Mouse (Mus musculus) myocyte (in vitro differentiated cells): ENCODE results near the gene Pnkp. TPM values are rescaled to one million over a fixed set of nuclear protein-coding genes. Genes with fewer than 3 reads are reported as not detected.
A peak's percentile ranks its signal among the peaks of the same experiment; 100 is the strongest.

ENCODE experiments used
- H3K27me3 ChIP-seq: one replicate; pipeline ENCODE4 v1.6.1; 2011; ENCODE audit not compliant: control insufficient read depth, insufficient read depth, insufficient read length
- H3K36me3 ChIP-seq: one replicate; pipeline ENCODE4 v1.6.1; 2011; ENCODE audit not compliant: control insufficient read depth, insufficient read depth
- H3K4me2 ChIP-seq: one replicate; pipeline ENCODE4 v1.6.1; 2011; ENCODE audit warnings: low read depth, control low read depth
- H3K4me3 ChIP-seq: one replicate; pipeline ENCODE4 v1.5.1; 2011; ENCODE audit warnings: mild to moderate bottlenecking, control low read depth, moderate library complexity
- H3K79me2 ChIP-seq: one replicate; pipeline ENCODE4 v1.6.1; 2011; ENCODE audit not compliant: control insufficient read depth, insufficient read depth
- H3ac ChIP-seq: one replicate; pipeline ENCODE4 v1.6.1; 2011; ENCODE audit not compliant: control insufficient read depth, insufficient read length
- CEBPB ChIP-seq: IDR thresholded peaks from 2 replicates; pipeline ENCODE4 v1.6.1; 2011; ENCODE audit warnings: mild to moderate bottlenecking, moderate library complexity; ENCODE audit not compliant: poor library complexity, insufficient read depth, severe bottlenecking
- E2F4 ChIP-seq: IDR thresholded peaks from one replicate; pipeline ENCODE4 v1.6.1; 2011; ENCODE audit warnings: mild to moderate bottlenecking, control low read depth, moderate library complexity; ENCODE audit not compliant: insufficient read depth
- MAX ChIP-seq: IDR thresholded peaks from one replicate; pipeline ENCODE4 v1.6.1; 2011; ENCODE audit warnings: low read depth, mild to moderate bottlenecking, control low read depth
- MYOD1 ChIP-seq, 3 experiments: IDR thresholded peaks; one replicate each; pipeline ENCODE4 v1.6.1; 2011; ENCODE audit warnings: control low read depth in 2 of 3, low read depth in 2 of 3, mild to moderate bottlenecking in 2 of 3, moderate library complexity in 1 of 3; ENCODE audit not compliant: insufficient read length in 2 of 3, control insufficient read depth in 1 of 3
- MYOG ChIP-seq, 3 experiments: IDR thresholded peaks; one replicate each; pipeline ENCODE4 v1.6.1; 2011; ENCODE audit warnings: control low read depth in 2 of 3, low read depth in 2 of 3, mild to moderate bottlenecking in 2 of 3; ENCODE audit not compliant: insufficient read length in 2 of 3, control insufficient read depth in 1 of 3, insufficient read depth in 1 of 3
- POLR2A ChIP-seq: IDR thresholded peaks from one replicate; pipeline ENCODE4 v1.6.1; 2011; ENCODE audit warnings: low read depth, mild to moderate bottlenecking, control low read depth, moderate library complexity; ENCODE audit not compliant: insufficient read length
- POLR2AphosphoS2 ChIP-seq: IDR thresholded peaks from one replicate; pipeline ENCODE4 v1.6.1; 2011; ENCODE audit warnings: low read depth, control low read depth; ENCODE audit not compliant: insufficient read length
- REST ChIP-seq: IDR thresholded peaks from one replicate; pipeline ENCODE4 v1.6.1; 2011; ENCODE audit warnings: mild to moderate bottlenecking, control low read depth, moderate library complexity; ENCODE audit not compliant: insufficient read depth, insufficient read length
- SRF ChIP-seq: IDR thresholded peaks from one replicate; pipeline ENCODE4 v1.6.1; 2011; ENCODE audit warnings: low read depth; ENCODE audit not compliant: control insufficient read depth, insufficient read length
- TCF12 ChIP-seq: IDR thresholded peaks from one replicate; pipeline ENCODE4 v1.6.1; 2011; ENCODE audit warnings: mild to moderate bottlenecking, control low read depth; ENCODE audit not compliant: poor library complexity, insufficient read depth, severe bottlenecking
- TCF3 ChIP-seq: IDR thresholded peaks from one replicate; pipeline ENCODE4 v1.6.1; 2011; ENCODE audit warnings: low read depth, control low read depth; ENCODE audit not compliant: insufficient read length
- USF1 ChIP-seq: IDR thresholded peaks from one replicate; pipeline ENCODE4 v1.6.1; 2011; ENCODE audit warnings: low read depth, mild to moderate bottlenecking, control low read depth, moderate library complexity
- polyA plus RNA-seq: library from polyadenylated mRNA; unstranded; fragments of >200 nt; fragmentation: generic; extraction: Trizol; gene quantifications from one replicate; pipeline ENCODE4 v1.2.1, GENCODE M21; 2012; ENCODE audit warnings: missing spikeins

Pnkp gene
- polyA plus RNA-seq, 1 experiment = 47.9 TPM

- Histone ChIP-seq H3K4me2 (peak overlapping the region; percentile 92), H3K4me3 (peak overlapping the region; percentile 19), H3K79me2 (peaks cover 49% of the 10 kb centered on the region), H3ac (no peak overlapping the region), H3K36me3 (no peaks in the 10 kb centered on the region), H3K27me3 (no peaks in the 10 kb centered on the region)
- TF ChIP-seq MYOD1 (IDR thresholded peaks at IDR 0.05; ENCODE audit: control insufficient read depth in 1 of 3, insufficient read length in 2 of 3, low read depth in 2 of 3) (peak in 1 of 3 experiments; percentile 56), USF1 (no peak), POLR2AphosphoS2 (peak; percentile 39), TCF12 (no peak), REST (no peak), MYOG (IDR thresholded peaks at IDR 0.05; ENCODE audit: control insufficient read depth in 1 of 3, insufficient read depth in 1 of 3, insufficient read length in 2 of 3, low read depth in 2 of 3) (peak in 1 of 3 experiments; percentile 13), E2F4 (no peak), MAX (no peak)
These were observed 10.2 kb downstream of the Pnkp start for GRCm38 (mm10) chr7:44867010-44867702.

DNA sequence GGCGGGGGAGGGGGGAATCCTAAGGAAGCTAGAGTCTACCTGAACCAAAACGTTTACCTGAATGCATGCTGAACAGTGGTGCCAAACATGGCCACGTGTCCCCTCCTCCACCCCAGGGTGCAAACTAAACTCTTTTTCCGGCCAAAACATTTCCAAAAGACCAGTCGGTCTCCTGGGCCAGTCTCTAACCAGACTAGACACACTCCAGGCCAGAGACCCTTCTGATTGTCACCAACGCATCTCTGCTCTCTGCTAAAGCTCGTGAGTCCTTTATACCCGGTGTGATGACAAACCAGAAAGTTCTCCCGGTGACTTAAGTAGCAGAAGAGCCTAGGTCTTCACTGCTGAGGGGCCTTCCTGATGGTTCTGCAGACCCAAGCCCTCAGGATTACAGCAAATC is 10.9 kb downstream of the Pnkp start:
- TF ChIP-seq MYOD1 (IDR thresholded peaks at IDR 0.05; ENCODE audit: control insufficient read depth in 1 of 3, insufficient read length in 2 of 3, low read depth in 2 of 3) = no peak
- no peak for TF ChIP-seq POLR2A
- no peak for TF ChIP-seq TCF12
- no peak for TF ChIP-seq CEBPB
- TF ChIP-seq SRF = no peak
- no peak for TF ChIP-seq MAX
- TF ChIP-seq REST = no peak
- no peak for TF ChIP-seq POLR2AphosphoS2
- no peak for TF ChIP-seq TCF3
- no peak for TF ChIP-seq MYOG (IDR thresholded peaks at IDR 0.05; ENCODE audit: control insufficient read depth in 1 of 3, insufficient read depth in 1 of 3, insufficient read length in 2 of 3, low read depth in 2 of 3)
- no peak for TF ChIP-seq E2F4
- TF ChIP-seq USF1 = no peak

GRCm38 (mm10) chr7:44868465-44868864 is 11.5 kb downstream of the Pnkp start:
- H3ac ChIP-seq = peak overlapping the region; percentile 77
- no peaks in the 10 kb centered on the region for H3K36me3 ChIP-seq
- H3K27me3 ChIP-seq = no peaks in the 10 kb centered on the region
- peak overlapping the region; percentile 19 for H3K4me3 ChIP-seq
- peaks cover 49% of the 10 kb centered on the region for H3K79me2 ChIP-seq
- TF ChIP-seq TCF12 (no peak), SRF (no peak), MYOG (IDR thresholded peaks at IDR 0.05; ENCODE audit: control insufficient read depth in 1 of 3, insufficient read depth in 1 of 3, insufficient read length in 2 of 3, low read depth in 2 of 3) (no peak), REST (no peak), MYOD1 (IDR thresholded peaks at IDR 0.05; ENCODE audit: control insufficient read depth in 1 of 3, insufficient read length in 2 of 3, low read depth in 2 of 3) (no peak), USF1 (no peak), E2F4 (no peak), TCF3 (no peak), CEBPB (no peak), POLR2A (no peak), POLR2AphosphoS2 (no peak), MAX (no peak)
- peak overlapping the region; percentile 92 for H3K4me2 ChIP-seq

More for the DNA sequence above, 10.9 kb downstream of the Pnkp start:
- Histone ChIP-seq H3ac (no peak overlapping the region), H3K27me3 (no peaks in the 10 kb centered on the region), H3K36me3 (no peaks in the 10 kb centered on the region), H3K79me2 (peaks cover 49% of the 10 kb centered on the region), H3K4me3 (peak overlapping the region; percentile 19), H3K4me2 (peak overlapping the region; percentile 92)

GRCm38 (mm10) chr7:44868919-44869696 is 12.2 kb downstream of the Pnkp start:
- no peak for TF ChIP-seq TCF12
- TF ChIP-seq MYOG (IDR thresholded peaks at IDR 0.05; ENCODE audit: control insufficient read depth in 1 of 3, insufficient read depth in 1 of 3, insufficient read length in 2 of 3, low read depth in 2 of 3) = peak; percentile 37 to 88 (median 83)
- TF ChIP-seq REST = no peak
- peak in 2 of 3 experiments; percentile 42 to 87 for TF ChIP-seq MYOD1 (IDR thresholded peaks at IDR 0.05; ENCODE audit: control insufficient read depth in 1 of 3, insufficient read length in 2 of 3, low read depth in 2 of 3)
- TF ChIP-seq POLR2A = peak; percentile 31
- TF ChIP-seq POLR2AphosphoS2 = no peak
- no peaks in the 10 kb centered on the region for H3K27me3 ChIP-seq
- H3K4me3 ChIP-seq = peak overlapping the region; percentile 19
- H3K4me2 ChIP-seq = peak overlapping the region; percentile 92
- H3ac ChIP-seq = peak overlapping the region; percentile 77
- no peaks in the 10 kb centered on the region for H3K36me3 ChIP-seq
- H3K79me2 ChIP-seq = peaks cover 44% of the 10 kb centered on the region
